Mouse (Mus musculus): ENCODE results near the gene Grtp1. TPM values are rescaled to one million over a fixed set of nuclear protein-coding genes. Genes with fewer than 3 reads are reported as not detected.
"Not testable (repeated sequence)": the region's sequence is repeated elsewhere in the genome, so short reads cannot be mapped to it uniquely, and the experiment has no call there.

Gene Grtp1
- total RNA-seq, 2 experiments from 2014 or later = 4.0 to 4.1 TPM

DNA sequence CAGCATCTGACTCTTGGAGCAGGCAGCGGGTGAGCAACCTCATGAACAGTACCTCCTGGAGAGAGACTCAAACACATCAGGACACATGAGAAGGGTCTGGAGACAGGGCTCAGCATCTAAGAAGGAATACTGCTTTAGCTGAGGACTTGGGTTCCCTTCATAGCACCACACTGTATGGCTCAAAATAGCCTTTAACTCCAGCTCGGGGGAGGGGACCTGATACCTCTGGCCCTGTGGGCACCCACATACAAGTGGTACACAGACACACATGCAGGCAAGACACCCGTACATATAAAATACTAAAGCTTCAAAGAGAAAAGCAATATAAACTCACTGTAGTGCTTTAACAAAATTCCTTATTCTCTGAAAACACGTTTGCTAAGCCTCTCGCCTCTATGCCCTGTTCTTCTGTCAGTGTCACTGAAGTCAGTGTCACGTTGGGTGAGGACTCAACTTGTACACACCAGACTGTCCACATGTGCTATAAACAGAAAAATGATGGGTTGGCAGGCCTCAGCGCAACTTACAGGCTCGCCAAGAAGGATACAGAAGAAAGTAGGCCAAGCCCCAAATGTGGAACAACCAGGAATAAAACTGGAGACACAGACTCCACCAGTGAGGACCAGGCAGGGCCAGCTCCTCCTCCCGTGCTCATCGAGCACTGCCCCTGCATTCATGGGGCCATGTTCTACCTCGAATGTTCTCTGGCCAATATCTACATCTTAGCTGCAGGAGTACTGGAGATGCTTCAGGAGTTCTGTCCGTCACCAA lies 43.9 kb downstream of the Grtp1 start:
- no peak for TF ChIP-seq CTCF (conservative IDR thresholded peaks at IDR 0.05)
- H3K27ac ChIP-seq = no peak overlapping the region
- DNase-seq (ENCODE audit: low spot score in 2 of 2) = no peak

DNA sequence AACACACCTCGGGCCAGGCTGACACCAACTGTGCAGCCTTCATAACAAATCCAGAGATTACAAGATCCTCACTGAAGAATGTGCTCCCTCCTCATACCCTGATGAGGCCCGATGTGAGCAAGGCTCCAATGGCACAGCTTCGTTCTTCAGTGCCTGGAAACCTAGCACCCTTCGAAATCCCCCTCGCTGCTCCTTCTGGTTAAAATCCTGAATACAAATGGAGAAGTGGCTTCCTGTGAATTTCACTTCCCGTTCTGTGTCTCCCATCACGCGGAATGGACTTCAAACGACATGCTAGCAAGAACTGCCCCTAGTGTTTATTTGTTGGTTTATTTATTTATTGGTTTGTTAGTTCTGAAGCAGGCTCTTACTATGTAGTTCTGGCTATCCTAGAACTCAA lies 45.1 kb downstream of the Grtp1 start:
- no peak for TF ChIP-seq CTCF (conservative IDR thresholded peaks at IDR 0.05)
- no peak for DNase-seq (ENCODE audit: low spot score in 2 of 2)

More for the DNA sequence above, 43.9 kb downstream of the Grtp1 start:
- no peak overlapping the region for H3K4me3 ChIP-seq

DNA sequence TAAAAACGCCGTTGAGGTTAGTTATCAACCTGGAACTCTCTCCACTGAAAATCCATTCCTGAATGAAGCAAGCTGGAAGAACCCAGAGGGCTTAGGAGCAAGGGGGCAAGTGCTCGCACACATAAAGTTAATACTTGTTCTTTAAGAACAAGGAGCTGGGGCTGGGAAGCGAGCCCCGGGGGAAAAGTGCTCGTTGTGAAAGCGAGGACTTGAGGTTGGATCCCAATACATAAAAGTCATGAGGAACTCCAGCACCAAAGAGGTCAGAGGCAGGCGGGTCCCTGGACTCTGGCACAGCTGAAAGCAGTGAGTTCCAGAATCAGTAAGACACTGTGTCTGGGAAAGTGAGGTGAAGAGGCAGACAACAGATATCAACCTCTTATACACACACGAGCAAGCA lies 46.3 kb downstream of the Grtp1 start:
- H3K27ac ChIP-seq = no peak overlapping the region
- no peak for DNase-seq (ENCODE audit: low spot score in 2 of 2)
- no peak for TF ChIP-seq CTCF (conservative IDR thresholded peaks at IDR 0.05)
- H3K4me3 ChIP-seq = no peak overlapping the region

More for the DNA sequence above, 45.1 kb downstream of the Grtp1 start:
- Histone ChIP-seq H3K27ac (no peak overlapping the region), H3K4me3 (no peak overlapping the region)

DNA sequence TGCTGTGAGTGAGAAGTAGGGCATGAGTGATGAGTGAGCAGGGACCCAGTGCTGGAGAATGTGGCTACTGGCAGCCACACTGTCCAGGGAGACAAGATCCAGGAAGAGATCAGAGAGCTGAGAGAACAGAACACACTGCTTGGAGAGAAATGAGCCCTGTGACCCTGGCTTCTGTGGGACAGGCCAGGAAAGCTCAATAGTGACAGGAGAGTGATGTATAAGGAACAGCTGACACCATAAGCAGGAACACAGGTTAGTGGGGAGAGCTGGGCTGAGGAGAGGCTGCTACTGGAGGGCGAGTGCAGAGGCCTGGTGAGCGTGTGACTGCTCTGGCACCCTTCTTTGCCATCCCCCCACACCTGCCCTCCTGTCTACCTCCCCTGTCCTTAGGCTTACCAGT lies 49.5 kb downstream of the Grtp1 start:
- no peak overlapping the region for H3K4me3 ChIP-seq
- DNase-seq (ENCODE audit: low spot score in 2 of 2) = no peak
- no peak for TF ChIP-seq CTCF (conservative IDR thresholded peaks at IDR 0.05)
- no peak overlapping the region for H3K27ac ChIP-seq

DNA sequence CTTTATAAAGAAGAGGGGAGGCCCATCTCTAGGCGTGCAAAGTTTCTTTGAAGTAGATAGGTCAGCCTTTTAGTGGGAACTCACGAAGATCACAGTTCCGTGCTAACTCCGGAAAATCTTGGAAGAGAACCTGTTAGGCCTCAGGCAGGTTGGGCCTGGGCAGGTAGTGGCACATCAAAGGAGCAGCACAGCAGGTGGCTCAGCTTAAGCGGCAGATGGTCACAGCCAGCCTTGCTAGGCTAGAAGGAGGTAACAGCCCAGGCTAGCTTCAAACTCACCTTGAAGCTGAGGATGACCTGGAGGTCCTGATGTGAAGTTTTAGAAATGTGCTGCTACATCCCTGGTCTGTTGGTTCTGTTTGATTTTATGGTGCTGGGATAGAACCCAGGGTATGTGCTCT lies 50.6 kb downstream of the Grtp1 start:
- Histone ChIP-seq H3K4me3 (no peak overlapping the region), H3K27ac (no peak overlapping the region)
- no peak for DNase-seq (ENCODE audit: low spot score in 2 of 2)
- TF ChIP-seq CTCF (conservative IDR thresholded peaks at IDR 0.05) = no peak

DNA sequence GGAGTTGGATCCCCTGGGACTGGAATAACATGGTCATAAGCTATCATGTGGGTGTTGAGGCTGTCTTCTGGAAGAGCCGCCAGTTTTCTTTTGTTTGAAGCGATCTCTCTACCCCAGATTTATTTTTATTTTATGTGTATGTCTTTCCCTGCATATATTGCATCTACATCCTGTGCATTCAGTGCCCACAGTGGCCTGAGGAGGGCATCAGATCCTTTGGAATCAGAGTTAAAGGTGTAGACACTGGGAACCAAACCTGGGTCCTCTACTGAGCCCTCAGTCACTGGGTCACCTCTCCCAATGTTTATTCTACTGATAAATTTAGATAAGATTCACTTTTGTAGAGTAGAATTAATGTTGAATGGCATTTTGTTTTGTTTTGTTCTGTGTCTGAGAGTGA lies 51.1 kb downstream of the Grtp1 start:
- Histone ChIP-seq H3K27ac (no peak overlapping the region), H3K4me3 (no peak overlapping the region)
- peak; percentile 39 for TF ChIP-seq CTCF (conservative IDR thresholded peaks at IDR 0.05)
- no peak for DNase-seq (ENCODE audit: low spot score in 2 of 2)

DNA sequence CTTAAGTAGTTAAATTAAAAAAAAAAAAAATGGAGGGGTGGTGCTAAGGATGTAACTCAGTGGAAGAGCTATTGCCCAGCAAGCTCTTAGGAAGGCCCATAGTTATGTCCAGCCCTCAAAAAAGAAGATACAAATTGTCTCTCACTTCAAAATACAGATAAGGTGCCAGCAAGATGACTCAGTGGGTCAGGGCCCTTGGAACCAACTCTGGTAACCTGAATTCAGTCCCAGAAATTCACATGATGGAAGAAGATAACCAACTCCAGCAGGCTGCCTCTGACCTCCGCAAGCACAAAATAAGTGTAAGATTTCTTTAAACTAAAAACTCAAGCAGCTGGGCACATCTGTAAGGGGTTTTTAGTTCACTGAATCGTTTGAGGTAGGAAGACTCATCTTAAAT lies 51.9 kb downstream of the Grtp1 start:
- no peak for TF ChIP-seq CTCF (conservative IDR thresholded peaks at IDR 0.05)
- Histone ChIP-seq H3K4me3 (no peak overlapping the region), H3K27ac (no peak overlapping the region)
- no peak for DNase-seq (ENCODE audit: low spot score in 2 of 2)

DNA sequence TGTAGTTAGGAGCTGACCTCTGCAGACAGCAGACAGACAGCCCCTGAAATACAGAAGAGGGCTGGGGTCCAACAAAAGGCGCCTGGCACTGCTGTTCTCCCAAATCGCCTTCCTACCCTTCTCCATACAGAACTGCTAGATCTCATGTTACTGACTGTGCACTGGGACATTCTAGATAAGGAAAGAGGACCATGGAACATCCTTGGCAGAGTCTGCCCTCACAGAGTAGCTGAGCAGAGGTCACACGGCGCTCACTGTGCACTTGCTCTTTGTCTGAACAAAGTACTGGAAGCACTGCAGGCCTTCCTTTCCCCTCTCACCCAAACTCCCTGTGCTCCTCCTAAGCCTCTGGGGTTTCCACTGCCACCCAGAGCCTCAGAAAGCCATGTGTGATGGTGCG lies 58.7 kb downstream of the Grtp1 start:
- no peak for TF ChIP-seq CTCF (conservative IDR thresholded peaks at IDR 0.05)

DNA sequence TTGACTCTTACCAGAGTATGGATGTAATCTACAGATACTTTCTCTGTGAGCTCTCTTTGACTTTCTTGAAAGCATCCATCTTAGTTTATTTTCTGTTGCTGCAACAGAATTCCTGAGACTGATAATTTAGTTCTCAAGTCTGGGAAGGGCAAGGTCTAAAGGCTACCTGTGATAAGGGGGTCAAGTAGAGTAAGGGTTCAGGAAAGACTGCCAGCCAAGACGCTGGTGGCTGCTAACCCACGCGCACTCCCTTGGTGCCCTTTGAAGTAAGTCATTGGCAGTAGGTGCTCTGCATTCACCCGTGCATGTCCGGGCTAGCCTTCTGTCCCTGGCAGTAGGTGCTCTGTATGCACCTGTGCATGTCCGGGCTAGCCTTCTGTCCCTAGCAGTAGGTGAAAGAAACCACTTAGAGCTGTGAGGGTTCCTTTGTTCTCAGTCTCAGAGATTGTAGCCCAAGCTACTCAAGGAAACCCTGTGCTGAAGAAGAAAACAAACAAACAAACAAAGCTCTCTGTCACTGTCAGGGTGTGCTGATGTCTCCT lies 60.7 kb downstream of the Grtp1 start:
- H3K27ac ChIP-seq = no peak overlapping the region
- no peak for DNase-seq (ENCODE audit: low spot score in 2 of 2)
- TF ChIP-seq CTCF (conservative IDR thresholded peaks at IDR 0.05) = no peak

More for the DNA sequence above, 58.7 kb downstream of the Grtp1 start:
- Histone ChIP-seq H3K4me3 (no peak overlapping the region), H3K27ac (no peak overlapping the region)
- DNase-seq (ENCODE audit: low spot score in 2 of 2) = no peak

DNA sequence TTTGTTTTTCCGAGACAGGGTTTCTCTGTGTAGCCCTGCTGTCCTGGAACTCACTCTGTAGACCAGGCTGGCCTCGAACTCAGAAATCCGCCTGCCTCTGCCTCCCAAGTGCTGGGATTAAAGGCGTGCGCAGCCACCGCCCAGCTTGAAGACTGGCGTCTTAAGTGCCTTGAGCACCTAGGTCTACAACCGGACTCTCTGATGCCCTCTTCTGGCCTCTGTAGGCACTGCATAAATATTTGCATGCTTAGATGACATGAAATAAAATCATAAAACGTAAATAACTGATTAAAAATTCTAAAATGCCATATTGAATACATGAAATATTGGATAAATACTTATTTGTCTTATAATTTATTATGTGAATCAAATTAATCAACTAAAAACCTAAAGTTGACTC lies 68.2 kb downstream of the Grtp1 start:
- H3K4me3 ChIP-seq, H3K27ac ChIP-seq: not testable (repeated sequence)
- DNase-seq (ENCODE audit: low spot score in 2 of 2) = peak in 1 of 2 experiments; percentile 62
- TF ChIP-seq CTCF (conservative IDR thresholded peaks at IDR 0.05) = peak; percentile 83

More for the DNA sequence above, 60.7 kb downstream of the Grtp1 start:
- H3K4me3 ChIP-seq = no peak overlapping the region

DNA sequence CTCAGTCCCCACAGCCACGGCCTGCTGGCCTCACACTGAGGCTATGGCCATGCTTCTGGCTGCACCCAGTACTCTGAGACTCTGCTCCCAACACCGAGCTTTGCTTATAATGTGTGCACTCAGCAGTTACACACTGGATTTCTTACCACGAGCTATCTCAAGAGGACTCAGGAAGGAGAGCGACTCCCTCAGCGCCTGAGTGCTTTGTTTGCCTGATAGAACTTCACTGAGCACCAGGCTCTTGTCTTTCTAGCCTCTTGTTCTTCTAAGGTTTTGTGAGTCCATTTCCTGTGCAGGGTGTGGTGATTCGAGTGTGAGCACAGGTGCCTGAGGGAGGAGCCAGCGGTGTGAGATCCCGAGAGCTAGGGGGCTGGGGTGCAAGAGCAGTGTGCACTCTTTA lies 75.5 kb downstream of the Grtp1 start:
- H3K4me3 ChIP-seq = no peak overlapping the region
- no peak for TF ChIP-seq CTCF (conservative IDR thresholded peaks at IDR 0.05)
- no peak for DNase-seq (ENCODE audit: low spot score in 2 of 2)
- H3K27ac ChIP-seq = no peak overlapping the region

DNA sequence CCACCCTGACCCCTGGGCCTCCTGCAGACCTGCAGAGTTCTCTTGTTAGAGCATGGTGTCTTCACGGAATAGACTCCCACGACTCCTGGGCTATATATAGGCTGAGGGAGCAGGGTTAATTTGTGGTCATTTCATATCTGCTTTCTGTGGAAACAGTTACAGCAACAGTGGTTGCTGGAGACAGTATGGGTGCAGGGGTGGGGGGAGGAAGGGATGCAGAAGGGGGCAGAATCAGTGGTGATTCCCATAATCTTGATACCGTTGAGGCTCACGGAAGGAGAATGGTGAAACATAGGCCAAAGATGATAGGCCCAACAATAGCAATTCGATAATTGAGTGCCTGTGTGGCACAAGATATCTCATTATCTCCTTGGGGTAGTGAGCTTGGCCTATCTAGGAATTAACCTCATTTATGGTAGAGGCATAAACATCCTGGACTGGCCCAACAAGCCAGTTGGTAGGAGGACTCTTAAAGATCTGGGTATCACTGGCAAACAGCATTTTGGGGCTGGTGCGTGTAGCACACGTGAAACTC lies 77.5 kb downstream of the Grtp1 start:
- no peak for TF ChIP-seq CTCF (conservative IDR thresholded peaks at IDR 0.05)
- Histone ChIP-seq H3K27ac (no peak overlapping the region), H3K4me3 (no peak overlapping the region)
- DNase-seq (ENCODE audit: low spot score in 2 of 2) = no peak

Small RNA genes lying within 50 kb of the gene (microRNA-seq; reads per million reads assigned to microRNA genes)
- 10.9 reads per million in 2 experiments for gene Mir1968
- gene Mir7065 = 0 reads per million in 2 experiments

Other genes with a start within 250 kb of the Grtp1 start
- under 1 TPM in 1 of 2 experiments, not detected in 1; 0.20 TPM for gene F7, start 174.6 kb downstream of the Grtp1 start, total RNA-seq (2021)
- not detected for gene F10, start 163.3 kb downstream of the Grtp1 start, total RNA-seq (2021)
- not detected for gene Proz, start 139.7 kb downstream of the Grtp1 start, total RNA-seq (2021)
- 10 to 100 TPM; 28.2 to 30.7 TPM for gene Pcid2, start 95.2 kb downstream of the Grtp1 start, total RNA-seq (2021)
- gene Cul4a, start 95.0 kb downstream of the Grtp1 start, total RNA-seq (2021) = 10 to 100 TPM; 60.1 to 60.8 TPM
- gene Lamp1, start 41.5 kb downstream of the Grtp1 start, total RNA-seq (2021) = 100 to 1,000 TPM; 241 to 248 TPM
- gene Adprhl1, start 53.5 kb upstream of the Grtp1 start, total RNA-seq (2021) = 1 to 10 TPM in 1 of 2 experiments, under 1 TPM in 1; 0.67 to 1.1 TPM
- gene Dcun1d2, start 87.5 kb upstream of the Grtp1 start, total RNA-seq (2021) = 10 to 100 TPM; 36.4 to 40.1 TPM
- gene Tmco3, start 87.6 kb upstream of the Grtp1 start, total RNA-seq (2021) = 10 to 100 TPM; 42.8 to 42.9 TPM
- gene Tfdp1, start 138.1 kb upstream of the Grtp1 start, total RNA-seq (2021) = 10 to 100 TPM; 66.1 to 66.7 TPM
- gene Atp4b, start 196.2 kb upstream of the Grtp1 start, total RNA-seq (2021) = not detected
- gene Grk1, start 204.5 kb upstream of the Grtp1 start, total RNA-seq (2021) = not detected
- gene Tmem255b, start 234.6 kb upstream of the Grtp1 start, total RNA-seq (2021) = 1 to 10 TPM; 5.2 TPM

All from layer of hippocampus, adult 2 months (tissue).